Mouse (Mus musculus) neural tube, embryonic 10.5 days (tissue): ENCODE results near the gene Osbpl10.
"Not testable (repeated sequence)": the region's sequence is repeated elsewhere in the genome, so short reads cannot be mapped to it uniquely, and the experiment has no call there.

Source experiments
- DNase-seq: peaks from one replicate; pipeline ENCODE4 v3.0.0-alpha.2; 2017; ENCODE audit warnings: low spot score; ENCODE audit errors: extremely low spot score

Osbpl10 gene

DNA sequence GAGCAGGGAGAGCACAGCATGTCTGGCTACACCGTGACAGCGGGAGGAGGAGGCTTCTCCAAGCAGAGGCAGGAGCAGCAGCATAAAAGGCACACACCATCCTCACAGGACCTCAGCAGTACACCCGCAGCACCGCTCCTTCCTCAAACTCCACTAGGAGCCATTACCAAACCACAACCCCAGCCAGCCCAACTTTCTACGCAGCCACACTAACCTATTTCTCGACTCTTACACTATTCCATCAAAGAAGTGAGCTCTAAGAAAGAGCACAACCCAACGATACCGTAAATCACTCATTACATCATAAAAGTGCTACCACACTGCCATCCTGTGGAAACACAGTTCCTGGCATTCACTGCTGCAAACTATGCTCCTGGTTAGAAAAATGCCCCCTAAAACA lies 283.1 kb downstream of the Osbpl10 start:
- no peak for DNase-seq

DNA sequence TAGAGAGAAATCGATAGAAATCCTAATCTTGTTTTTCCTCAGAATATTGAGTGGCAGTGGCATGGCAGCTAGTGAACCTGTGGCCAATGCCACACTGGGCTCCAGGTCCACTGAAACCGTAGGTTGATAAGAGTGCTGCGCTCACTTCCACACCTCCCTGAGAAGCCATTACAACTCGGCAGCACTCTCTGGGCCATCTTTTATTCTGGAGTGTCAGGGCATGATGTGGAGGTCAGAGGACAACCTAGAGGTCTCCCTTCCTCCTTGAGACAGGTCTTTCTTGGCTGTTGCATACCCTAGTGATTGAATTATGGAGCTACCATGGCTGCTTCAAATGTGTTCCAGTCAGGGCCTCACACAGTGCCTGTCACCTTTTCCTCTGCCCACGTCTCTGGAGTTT lies 283.5 kb downstream of the Osbpl10 start:
- DNase-seq = no peak

DNA sequence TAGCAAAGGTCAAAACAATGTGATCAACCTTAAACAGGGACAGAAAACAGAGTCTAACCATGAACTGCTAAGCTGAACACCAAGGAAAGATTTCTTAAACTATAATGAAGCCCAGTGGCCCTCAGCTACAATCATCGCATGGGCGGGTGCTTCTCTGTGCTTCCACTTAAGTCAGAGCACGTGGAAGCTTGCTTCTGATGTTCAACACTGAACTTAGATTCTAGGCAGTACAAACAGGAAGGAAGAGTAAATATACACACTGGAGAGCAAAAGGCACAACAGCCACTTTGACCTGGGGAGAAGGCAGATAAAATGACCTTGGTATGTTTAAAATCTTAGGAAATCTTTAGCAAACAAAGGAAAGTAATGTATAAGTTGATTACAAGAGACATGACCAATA lies 293.2 kb downstream of the Osbpl10 start:
- no peak for DNase-seq

DNA sequence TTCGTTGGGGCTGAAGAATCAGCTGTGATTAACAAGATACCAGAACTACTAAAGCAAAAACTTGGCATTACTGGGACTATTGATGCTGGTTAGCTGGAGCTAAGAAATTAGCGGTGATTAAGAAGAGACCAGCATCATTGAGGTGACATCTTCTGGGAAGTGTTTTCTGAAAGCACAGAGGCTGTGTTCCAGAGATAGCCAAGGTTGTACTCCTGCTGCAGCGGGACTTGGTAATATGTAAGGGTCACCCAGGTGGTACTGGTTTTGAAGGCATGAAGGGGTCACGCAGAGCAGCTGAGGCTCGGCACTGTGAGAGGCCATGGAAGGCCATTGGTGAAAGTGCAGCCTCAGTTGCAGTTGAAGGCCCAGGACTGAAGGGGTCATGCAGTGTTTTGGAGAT lies 294.1 kb downstream of the Osbpl10 start:
- DNase-seq = not testable (repeated sequence)

DNA sequence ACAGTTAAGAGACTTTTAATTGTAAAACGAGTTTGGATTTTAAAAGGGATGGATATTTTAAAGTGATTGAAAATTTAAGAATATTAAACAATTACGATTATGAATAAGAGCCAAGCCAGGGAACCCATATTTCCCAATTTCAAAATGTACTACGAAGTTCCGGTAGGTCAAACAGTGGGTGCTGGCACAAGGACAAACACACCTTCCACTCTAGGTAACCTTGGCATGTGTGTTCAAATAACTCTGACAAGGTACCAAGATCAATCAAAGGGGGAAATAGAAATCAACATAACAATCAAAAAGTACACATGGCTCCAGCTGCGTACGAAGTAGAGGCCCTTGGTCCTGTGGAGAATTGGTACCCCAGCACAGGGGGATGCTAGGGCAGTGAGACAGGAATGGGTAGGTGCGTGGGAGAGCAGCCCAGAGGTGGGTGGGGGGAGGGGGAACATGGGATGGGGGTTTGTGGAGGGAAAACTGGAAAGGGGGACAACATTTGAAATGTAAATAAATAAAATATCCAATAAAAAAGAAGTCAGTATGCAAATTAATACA lies 294.8 kb downstream of the Osbpl10 start:
- no peak for DNase-seq

DNA sequence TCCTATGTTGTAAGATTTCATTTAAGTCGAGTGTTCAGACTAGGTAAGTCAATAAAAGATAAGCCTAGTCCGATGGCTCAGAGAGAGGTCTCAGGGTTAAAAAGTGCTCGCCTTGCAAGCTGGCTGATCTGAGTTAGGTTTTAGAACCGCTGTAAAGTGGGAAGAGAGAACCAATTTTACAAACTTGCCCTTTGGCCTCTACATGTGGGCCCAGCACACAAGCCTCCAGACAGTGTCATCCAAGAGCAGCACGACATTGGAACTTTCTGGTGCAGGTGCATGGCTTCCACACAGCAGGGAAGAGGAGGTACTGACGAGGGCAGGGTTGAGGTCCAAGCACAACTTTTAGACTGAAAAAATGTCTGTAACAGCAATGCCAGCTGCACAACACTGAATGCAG lies 296.4 kb downstream of the Osbpl10 start:
- no peak for DNase-seq

DNA sequence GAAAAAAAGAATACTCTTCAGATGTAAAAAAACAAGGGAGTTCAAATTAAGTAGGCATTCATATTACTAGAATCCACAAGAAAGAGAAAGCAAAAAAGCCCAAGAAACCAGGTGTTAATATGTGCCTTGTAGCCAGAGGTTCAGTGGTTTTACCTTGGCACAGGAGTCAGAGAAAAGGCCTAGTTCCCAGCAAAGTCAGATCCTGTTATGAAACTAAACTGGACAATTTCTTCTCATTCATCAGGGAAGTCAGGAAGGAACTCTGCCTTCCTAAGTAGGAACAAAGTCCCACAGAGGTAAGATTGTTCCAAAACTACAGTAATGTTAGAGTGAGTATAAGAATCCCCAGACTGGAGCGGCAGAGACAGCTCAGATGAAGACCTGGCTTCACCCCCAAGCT lies 300.3 kb downstream of the Osbpl10 start:
- DNase-seq = no peak
